Mouse (Mus musculus): Measurements from ENCODE around the gene Slc10a6.

Gene Slc10a6

GRCm38 (mm10) chr5:103617191-103617590 lies 12.0 kb downstream of the Slc10a6 start:
- DNase-seq (ENCODE audit: low spot score), result no peak

GRCm38 (mm10) chr5:103614356-103614755 lies 14.8 kb downstream of the Slc10a6 start:
- DNase-seq (ENCODE audit: low spot score), result no peak

DNA sequence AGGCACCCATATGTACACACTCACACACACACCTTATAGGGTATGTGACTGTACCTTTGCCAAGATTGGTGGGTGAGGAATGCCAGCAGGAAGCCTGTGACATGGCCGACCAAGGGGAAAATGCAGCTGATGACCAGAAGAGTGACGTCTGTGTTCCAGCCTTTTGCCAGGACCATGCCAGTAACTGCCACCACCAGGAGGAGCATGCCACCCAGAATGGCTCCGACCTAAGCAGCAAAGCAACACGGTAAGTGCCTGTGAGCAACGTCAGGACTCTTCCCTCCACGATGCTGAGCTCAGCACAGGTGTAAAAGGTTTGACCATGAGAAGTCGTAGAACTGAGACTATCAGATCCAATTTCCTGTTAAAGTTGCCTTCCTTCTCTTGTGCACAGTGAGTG lies 16.9 kb downstream of the Slc10a6 start:
- DNase-seq (ENCODE audit: low spot score), result no peak

DNA sequence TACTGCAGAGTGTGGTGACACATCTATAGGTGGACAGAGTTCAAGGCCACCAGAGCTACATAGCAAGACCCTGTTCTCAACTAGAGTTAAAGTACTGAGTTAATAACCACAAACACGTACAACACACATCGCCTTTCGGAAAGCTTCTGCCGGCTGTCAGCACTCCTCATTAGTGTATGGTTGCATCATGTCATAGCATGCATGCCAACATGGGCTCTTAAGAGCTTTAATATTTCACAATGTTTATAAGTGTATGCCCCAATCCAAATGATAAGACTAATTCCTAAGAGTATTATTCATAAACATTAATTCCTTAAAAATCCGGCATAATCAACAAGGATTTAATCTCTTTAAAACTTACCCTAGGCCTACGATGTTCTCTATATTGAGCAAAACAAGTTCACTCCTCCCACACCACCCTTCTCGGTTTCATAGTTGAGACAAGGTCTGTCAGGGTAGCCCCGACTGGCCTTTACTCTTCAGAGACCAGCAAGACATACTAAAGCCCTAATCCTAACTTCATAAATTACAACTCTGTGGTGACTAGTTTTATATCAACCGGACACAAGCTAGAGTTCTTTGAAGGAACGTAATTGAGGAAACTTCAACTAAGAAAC lies 18.2 kb downstream of the Slc10a6 start:
- DNase-seq (ENCODE audit: low spot score), result no peak

- DNase-seq (ENCODE audit: low spot score), result no peak
These were observed 19.1 kb downstream of the Slc10a6 start for GRCm38 (mm10) chr5:103610148-103610547.

- DNase-seq (ENCODE audit: low spot score), result no peak
These were observed 23.5 kb downstream of the Slc10a6 start for GRCm38 (mm10) chr5:103605707-103606106.

GRCm38 (mm10) chr5:103603115-103603893 lies 25.9 kb downstream of the Slc10a6 start:
- no peak for DNase-seq (ENCODE audit: low spot score)

GRCm38 (mm10) chr5:103598881-103599280 lies 30.3 kb downstream of the Slc10a6 start:
- DNase-seq (ENCODE audit: low spot score), result no peak

GRCm38 (mm10) chr5:103598264-103598663 lies 30.9 kb downstream of the Slc10a6 start:
- no peak for DNase-seq (ENCODE audit: low spot score)

GRCm38 (mm10) chr5:103597604-103598003 lies 31.6 kb downstream of the Slc10a6 start:
- DNase-seq (ENCODE audit: low spot score), result no peak

GRCm38 (mm10) chr5:103596467-103597146 lies 32.6 kb downstream of the Slc10a6 start:
- no peak for DNase-seq (ENCODE audit: low spot score)

GRCm38 (mm10) chr5:103595394-103596226 lies 33.6 kb downstream of the Slc10a6 start:
- DNase-seq (ENCODE audit: low spot score), result no peak

DNA sequence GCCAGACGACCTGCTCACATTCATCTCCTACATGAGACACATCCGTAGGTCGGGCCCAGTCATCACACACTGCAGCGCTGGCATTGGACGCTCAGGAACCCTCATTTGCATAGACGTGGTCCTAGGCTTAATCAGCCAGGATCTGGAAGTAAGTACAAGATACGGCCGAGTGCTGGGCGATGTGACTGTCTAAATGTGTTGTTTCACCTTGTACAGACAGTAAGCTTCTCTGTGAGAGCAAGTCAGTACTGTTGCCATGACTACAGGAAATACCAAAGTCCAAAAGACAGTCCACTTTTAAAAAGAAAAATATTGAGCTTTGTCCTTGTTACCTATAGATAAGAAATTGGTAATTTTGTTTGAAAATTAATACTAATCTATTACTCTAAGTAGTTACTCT lies 35.6 kb downstream of the Slc10a6 start:
- no peak for DNase-seq (ENCODE audit: low spot score)

DNA sequence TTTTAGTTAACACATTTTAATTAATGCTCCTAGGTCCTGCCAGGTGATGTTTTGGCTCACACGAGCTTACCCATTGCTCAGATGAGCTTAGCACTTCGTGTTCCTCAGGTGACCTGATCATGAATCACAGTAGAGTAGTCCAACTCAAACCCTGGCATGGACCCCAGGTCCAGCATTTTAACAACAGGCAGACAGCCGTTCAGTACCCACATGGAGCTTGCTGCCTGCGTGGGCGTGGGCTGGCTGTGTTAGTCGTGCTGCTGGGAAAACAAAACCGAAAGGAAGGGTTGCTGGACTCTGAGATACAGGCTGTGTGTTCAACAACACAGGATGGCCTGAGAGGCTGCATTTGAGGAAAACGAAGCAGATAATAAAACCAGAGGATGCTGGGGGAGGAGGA lies 36.5 kb downstream of the Slc10a6 start:
- no peak for DNase-seq (ENCODE audit: low spot score)

- no peak for DNase-seq (ENCODE audit: low spot score)
These were observed 37.4 kb downstream of the Slc10a6 start for GRCm38 (mm10) chr5:103591846-103592245.

DNA sequence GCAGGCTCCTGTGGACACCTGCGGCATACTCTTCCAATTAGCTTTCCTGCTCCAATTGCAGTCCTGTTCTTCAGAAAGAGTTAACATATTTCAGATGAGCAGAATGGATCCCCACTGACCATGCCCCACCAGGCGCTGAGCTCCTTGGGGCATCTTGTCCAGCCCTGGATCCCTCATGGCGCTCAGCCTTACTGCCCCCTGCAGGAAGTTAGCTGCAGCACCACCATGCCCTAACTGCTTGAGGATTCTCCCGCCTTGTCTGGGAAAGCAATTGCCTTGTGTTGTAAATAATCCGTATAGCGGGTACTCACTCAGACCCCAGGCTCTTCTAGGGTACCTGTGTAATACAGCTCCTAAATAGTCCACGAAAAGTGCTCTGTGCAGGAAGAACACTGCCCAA lies 42.0 kb downstream of the Slc10a6 start:
- no peak for DNase-seq (ENCODE audit: low spot score)

- DNase-seq (ENCODE audit: low spot score), result no peak
These were observed 49.4 kb downstream of the Slc10a6 start for GRCm38 (mm10) chr5:103579680-103580420.

GRCm38 (mm10) chr5:103569446-103569845 lies 59.8 kb downstream of the Slc10a6 start:
- no peak for DNase-seq (ENCODE audit: low spot score)

- no peak for DNase-seq (ENCODE audit: low spot score)
These were observed 61.2 kb downstream of the Slc10a6 start for GRCm38 (mm10) chr5:103568034-103568433.

GRCm38 (mm10) chr5:103560546-103560945 lies 68.7 kb downstream of the Slc10a6 start:
- no peak for DNase-seq (ENCODE audit: low spot score)

Measured in T-cell, adult 2 months (primary cell).